ENCODE assay signal across 32 mouse cellular contexts in the genomic region with DNA sequence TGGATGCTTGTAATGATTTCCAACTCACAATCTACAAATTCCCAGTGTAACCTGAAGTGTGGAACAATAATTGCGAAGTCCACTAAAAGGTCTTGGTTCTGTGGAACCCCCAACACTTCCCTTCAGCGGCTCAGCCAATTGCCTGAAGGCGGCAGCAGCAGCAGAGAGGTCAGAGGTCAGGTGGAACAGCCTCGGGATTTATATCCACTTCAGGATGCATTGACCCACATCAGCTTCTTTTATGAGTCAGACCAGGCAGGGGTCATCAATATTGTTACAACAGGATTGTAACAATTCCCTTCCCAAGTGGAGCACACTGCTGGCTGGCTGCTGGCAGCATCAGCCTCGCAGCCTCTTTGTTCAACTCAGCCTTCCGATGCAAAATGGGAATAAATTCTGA. TPM values are rescaled to one million over a fixed set of nuclear protein-coding genes. Genes with fewer than 3 reads are reported as not detected.
DNase-seq lines count a peak whose midpoint lies in the region; ATAC-seq and TF ChIP-seq lines count a peak whose summit lies in the region.
"Had no signal": no experiment of that assay in that cellular context is flagged by ENCODE, and none has a peak within 500 bp of the region (broad histone marks: within the 10 kb centered on the region; RNA-seq: fewer than 3 reads in every experiment).

No protein-coding gene starts in this region.

- ATAC-seq in hindbrain, embryonic 11.5 days (ENCODE audit: low FRiP score): no peak
- no peak for ATAC-seq in hindbrain, postnatal 0 days
- ATAC-seq in liver, embryonic 11.5 days (replicated peaks; ENCODE audit: low FRiP score): no peak
- no peak for ATAC-seq in intestine, embryonic 15.5 days
- ATAC-seq: forebrain, embryonic 16.5 days; intestine, postnatal 0 days; lung, postnatal 0 days had no signal

- H3K9ac ChIP-seq in hindbrain, embryonic 11.5 days (ENCODE audit: low read depth, low read length): no peak overlapping the region
- no peak overlapping the region for H3K9ac ChIP-seq in hindbrain, postnatal 0 days (replicated peaks; ENCODE audit: low read length)
- no peak overlapping the region for H3K9ac ChIP-seq in liver, embryonic 11.5 days (ENCODE audit: low read depth, low read length)
- H3K9ac ChIP-seq in intestine, embryonic 15.5 days: no peak overlapping the region
- H3K9ac ChIP-seq: embryonic facial prominence, embryonic 13.5 days; heart, embryonic 13.5 days; liver, embryonic 13.5 days had no signal

- TF ChIP-seq CTCF in hindbrain, postnatal 0 days (IDR thresholded peaks at IDR 0.05; ENCODE audit: low read depth): no peak

- no peak overlapping the region for H3K4me2 ChIP-seq in hindbrain, embryonic 11.5 days (replicated peaks; ENCODE audit: low read depth, low read length)
- no peak overlapping the region for H3K4me2 ChIP-seq in hindbrain, postnatal 0 days (ENCODE audit: low read depth, low read length)
- no peak overlapping the region for H3K4me2 ChIP-seq in liver, embryonic 11.5 days
- no peak overlapping the region for H3K4me2 ChIP-seq in intestine, embryonic 15.5 days (replicated peaks)
- H3K4me2 ChIP-seq: embryonic facial prominence, embryonic 13.5 days; heart, embryonic 13.5 days; liver, embryonic 13.5 days had no signal

- H3K36me3 ChIP-seq in hindbrain, embryonic 11.5 days (ENCODE audit: control insufficient read depth, insufficient read depth, low read length): no peaks in the 10 kb centered on the region
- no peaks in the 10 kb centered on the region for H3K36me3 ChIP-seq in hindbrain, postnatal 0 days (ENCODE audit: insufficient read depth, low read length)
- no peaks in the 10 kb centered on the region for H3K36me3 ChIP-seq in liver, embryonic 11.5 days (ENCODE audit: control insufficient read depth, insufficient read depth, low read length)
- no peaks in the 10 kb centered on the region for H3K36me3 ChIP-seq in intestine, embryonic 15.5 days
- H3K36me3 ChIP-seq: embryonic facial prominence, embryonic 13.5 days; G1E; heart, embryonic 13.5 days; liver, embryonic 13.5 days had no signal

- H3K27me3 ChIP-seq in hindbrain, embryonic 11.5 days (ENCODE audit: control insufficient read depth, insufficient read depth, low read length): no peaks in the 10 kb centered on the region
- no peaks in the 10 kb centered on the region for H3K27me3 ChIP-seq in hindbrain, postnatal 0 days (ENCODE audit: insufficient read depth, low read length)
- H3K27me3 ChIP-seq in liver, embryonic 11.5 days (replicated peaks; ENCODE audit: control insufficient read depth, insufficient read depth, low read length): no peaks in the 10 kb centered on the region
- H3K27me3 ChIP-seq in intestine, embryonic 15.5 days (replicated peaks): no peaks in the 10 kb centered on the region; the same call in 1 of the 2 replicates
- H3K27me3 ChIP-seq: embryonic facial prominence, embryonic 13.5 days; heart, embryonic 13.5 days; liver, embryonic 13.5 days; megakaryocyte, embryonic 14.5 days had no signal

- peak; percentile 42 for DNase-seq in hindbrain, embryonic 11.5 days (ENCODE audit: low spot score)
- no peak for DNase-seq in hindbrain, postnatal 0 days (ENCODE audit: low spot score)
- peak; percentile 53 for DNase-seq in retina, embryonic 14.5 days (ENCODE audit: low spot score)
- no peak for DNase-seq in retina, postnatal 1 day
- peak; percentile 10 for DNase-seq in forelimb bud, embryonic 11.5 days (ENCODE audit: low read depth, low spot score)
- no peak for DNase-seq in liver, embryonic 11.5 days (ENCODE audit: low spot score)
- DNase-seq in layer of hippocampus, adult 11-12 months (ENCODE audit: low spot score): no peak
- DNase-seq: adrenal gland, adult 8-10 months; cerebellum, adult 11-12 months; cerebellum, adult 9-11 months; heart, postnatal 10 days; kidney, adult 9 months; kidney, postnatal 25 days; liver, embryonic 13.5 days; lung, adult 18-20 months; lung, postnatal 4 days; right cerebral cortex, adult 18-20 months had no signal

- no peaks in the 10 kb centered on the region for H3K9me3 ChIP-seq in hindbrain, embryonic 11.5 days (ENCODE audit: control insufficient read depth, low read length)
- H3K9me3 ChIP-seq in hindbrain, postnatal 0 days (ENCODE audit: low read length): no peaks in the 10 kb centered on the region
- H3K9me3 ChIP-seq in liver, embryonic 11.5 days (ENCODE audit: control insufficient read depth, low read length): no peaks in the 10 kb centered on the region
- no peaks in the 10 kb centered on the region for H3K9me3 ChIP-seq in intestine, embryonic 15.5 days
- H3K9me3 ChIP-seq: embryonic facial prominence, embryonic 13.5 days; G1E; heart, embryonic 13.5 days; liver, embryonic 13.5 days had no signal

- WGBS in hindbrain, embryonic 11.5 days: 19% methylated on average over 6 of the region's 6 CpGs
- 33% methylated on average over 6 of the region's 6 CpGs for WGBS in hindbrain, postnatal 0 days
- 72% methylated on average over 6 of the region's 6 CpGs for WGBS in liver, embryonic 11.5 days
- WGBS in intestine, embryonic 15.5 days: 57% methylated on average over 6 of the region's 6 CpGs

- no peaks in the 10 kb centered on the region; the same call in 1 of the 2 replicates for H3K4me1 ChIP-seq in hindbrain, embryonic 11.5 days (replicated peaks; ENCODE audit: control insufficient read depth, insufficient read depth, low read length)
- H3K4me1 ChIP-seq in hindbrain, postnatal 0 days (ENCODE audit: insufficient read depth, low read length): no peaks in the 10 kb centered on the region
- H3K4me1 ChIP-seq in liver, embryonic 11.5 days (replicated peaks; ENCODE audit: control insufficient read depth, insufficient read depth, low read length): no peaks in the 10 kb centered on the region
- H3K4me1 ChIP-seq in intestine, embryonic 15.5 days (replicated peaks): no peaks in the 10 kb centered on the region
- H3K4me1 ChIP-seq: liver, embryonic 13.5 days; megakaryocyte, embryonic 14.5 days had no signal

- H3K27ac ChIP-seq in hindbrain, embryonic 11.5 days (ENCODE audit: low read depth, low read length): no peak overlapping the region
- H3K27ac ChIP-seq in hindbrain, postnatal 0 days: no peak overlapping the region
- no peak overlapping the region for H3K27ac ChIP-seq in liver, embryonic 11.5 days (ENCODE audit: low read depth, low read length)
- no peak overlapping the region for H3K27ac ChIP-seq in intestine, embryonic 15.5 days
- H3K27ac ChIP-seq: embryonic facial prominence, embryonic 13.5 days; heart, embryonic 13.5 days; layer of hippocampus, adult 2 months; left cerebral cortex, adult 2 months; liver, embryonic 13.5 days had no signal

- H3K4me3 ChIP-seq in hindbrain, embryonic 11.5 days (ENCODE audit: low read depth, low read length): no peak overlapping the region
- no peak overlapping the region for H3K4me3 ChIP-seq in hindbrain, postnatal 0 days (ENCODE audit: low read length)
- no peak overlapping the region for H3K4me3 ChIP-seq in liver, embryonic 11.5 days (ENCODE audit: low read depth, low read length)
- no peak overlapping the region for H3K4me3 ChIP-seq in intestine, embryonic 15.5 days (replicated peaks)
- H3K4me3 ChIP-seq: embryonic facial prominence, embryonic 13.5 days; erythroblast, embryonic 14.5 days; heart, embryonic 13.5 days; layer of hippocampus, adult 2 months; left cerebral cortex, adult 2 months; liver, embryonic 13.5 days; megakaryocyte, embryonic 14.5 days; myocyte had no signal

RNA-seq across cellular contexts. Expression of a gene that starts 39.1 kb away (rescaled TPM):
- 2.2 and 2.4 TPM in 2 replicates for polyA plus RNA-seq in hindbrain, embryonic 11.5 days (2014; fragmentation: Nextera tagmentation; extraction: Ambion mirVana)
- 8.2 and 11.1 TPM in 2 replicates for total RNA-seq in hindbrain, postnatal 0 days (2014; rRNA removed)
- polyA plus RNA-seq in hindbrain, postnatal 0 days (2015; fragmentation: Nextera tagmentation; extraction: Ambion mirVana): 2.5 and 3.1 TPM in 2 replicates
- 0.14 and 0.19 TPM in 2 replicates for polyA plus RNA-seq in liver, embryonic 11.5 days (2014; fragmentation: Nextera tagmentation; extraction: Ambion mirVana)
- 0.06 and 0.24 TPM in 2 replicates for polyA plus RNA-seq in intestine, embryonic 15.5 days (2015; fragmentation: Nextera tagmentation; extraction: Ambion mirVana)
- total RNA-seq: heart, adult 8-10 months; hematopoietic stem cell, adult 5-6 weeks had no signal
- polyA plus RNA-seq: G1E; heart, embryonic 13.5 days; intestine, postnatal 0 days; lung, postnatal 0 days; myocyte; testis, adult 2 months had no signal

Comparison
In these comparisons a context has a peak if more than half of its experiments do, and no peak if none do; other contexts are left out.
1. DNase-seq: peak in hindbrain, embryonic 11.5 days (single experiment), retina, embryonic 14.5 days (single experiment) and forelimb bud, embryonic 11.5 days (single experiment); none in hindbrain, postnatal 0 days (single experiment), retina, postnatal 1 day (single experiment), liver, embryonic 11.5 days (single experiment) and layer of hippocampus, adult 11-12 months (single experiment).